Mouse (Mus musculus): Measurements from ENCODE around the gene Luc7l2. TPM values are rescaled to one million over a fixed set of nuclear protein-coding genes. Genes with fewer than 3 reads are reported as not detected.

The Luc7l2 gene
- total RNA-seq, 2 experiments from 2014 or later: 143 to 159 TPM

DNA sequence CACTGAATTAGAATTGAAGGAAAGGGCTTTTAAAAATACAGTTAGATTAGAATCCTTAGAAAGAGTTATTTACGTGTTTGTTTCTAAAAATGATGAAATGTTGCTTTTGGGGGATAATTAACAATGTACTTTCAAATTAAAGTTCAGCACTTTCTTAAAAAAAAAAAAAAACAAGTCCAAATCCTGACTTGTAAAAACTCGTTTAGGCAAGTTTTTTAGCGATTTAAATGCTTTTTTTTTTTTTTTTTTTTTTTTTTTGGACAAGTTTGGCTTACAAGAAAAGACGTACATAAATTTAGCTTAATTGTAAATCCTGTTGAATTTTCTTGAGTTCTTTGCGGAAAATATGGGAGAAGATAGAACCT is 1.5 kb downstream of the Luc7l2 start:
- ATAC-seq (ENCODE audit: poor library complexity, severe bottlenecking): no peak

- no peak for ATAC-seq (ENCODE audit: poor library complexity, severe bottlenecking)
These were observed 25.0 kb downstream of the Luc7l2 start for GRCm38 (mm10) chr6:38576096-38576495.

- ATAC-seq (ENCODE audit: poor library complexity, severe bottlenecking): no peak
These were observed 29.2 kb downstream of the Luc7l2 start for GRCm38 (mm10) chr6:38580112-38580857.

GRCm38 (mm10) chr6:38581711-38582110 is 30.6 kb downstream of the Luc7l2 start:
- no peak for ATAC-seq (ENCODE audit: poor library complexity, severe bottlenecking)

GRCm38 (mm10) chr6:38597481-38597880 is 46.3 kb downstream of the Luc7l2 start:
- no peak for ATAC-seq (ENCODE audit: poor library complexity, severe bottlenecking)

DNA sequence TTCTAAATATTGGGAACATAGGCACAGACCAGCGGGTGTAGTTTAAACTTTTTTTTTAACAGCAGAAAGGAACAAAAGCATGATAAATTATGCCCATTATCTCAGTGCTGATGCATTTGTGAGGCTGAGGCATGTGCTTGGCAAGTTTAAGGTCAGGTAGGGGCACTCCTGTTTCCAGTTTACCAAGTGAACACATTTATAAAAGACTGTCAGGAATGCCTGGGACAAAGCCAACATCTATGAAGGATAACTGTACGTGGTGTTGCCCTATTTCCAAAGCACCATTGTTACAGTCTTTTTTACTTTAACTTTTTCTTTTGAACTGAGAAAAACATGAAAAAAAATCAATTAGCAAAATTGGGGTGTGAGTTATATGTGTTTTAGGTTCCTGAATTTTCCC is 58.8 kb downstream of the Luc7l2 start:
- ATAC-seq (ENCODE audit: poor library complexity, severe bottlenecking): no peak

GRCm38 (mm10) chr6:38622406-38622805 is 71.3 kb downstream of the Luc7l2 start:
- ATAC-seq (ENCODE audit: poor library complexity, severe bottlenecking): no peak

DNA sequence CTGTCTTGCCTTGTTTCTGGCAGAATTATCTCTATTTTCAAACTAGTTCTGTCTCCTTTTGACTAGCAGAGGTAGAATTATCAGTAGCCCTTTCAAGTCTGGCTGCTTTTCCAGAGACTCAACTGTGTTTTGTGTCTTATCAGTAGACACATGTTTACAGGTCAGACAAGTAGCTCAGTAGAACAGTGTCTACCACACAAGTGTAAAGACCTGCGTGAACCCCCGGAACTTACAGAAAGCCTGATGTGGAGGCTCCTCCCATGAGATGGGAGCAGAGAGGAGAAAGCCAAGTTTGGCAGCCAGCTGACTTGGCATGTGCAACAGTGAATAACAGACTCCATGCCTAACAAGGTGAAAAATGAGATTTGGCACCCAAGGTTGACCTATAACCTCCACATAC is 72.3 kb downstream of the Luc7l2 start:
- no peak for ATAC-seq (ENCODE audit: poor library complexity, severe bottlenecking)

DNA sequence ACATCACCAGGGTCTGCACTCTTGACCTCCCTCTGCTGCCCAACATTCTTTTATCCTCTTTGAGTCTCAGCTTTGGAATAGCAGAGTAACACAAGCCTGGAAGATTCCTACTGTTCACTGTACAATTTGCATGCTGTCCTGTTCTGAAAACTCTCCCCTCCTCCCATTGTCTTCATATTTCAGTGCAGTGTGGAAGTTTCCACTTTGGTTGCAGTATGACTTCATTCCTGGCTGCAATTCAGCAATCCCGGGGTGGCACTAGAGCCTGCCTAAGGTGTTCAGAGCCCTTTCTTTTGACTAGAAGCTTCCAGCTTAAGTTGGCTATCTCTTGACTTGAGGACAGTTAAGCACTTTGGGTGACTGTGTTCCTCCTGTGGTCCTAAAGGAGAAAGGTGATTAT is 73.3 kb downstream of the Luc7l2 start:
- no peak for ATAC-seq (ENCODE audit: poor library complexity, severe bottlenecking)

- no peak for ATAC-seq (ENCODE audit: poor library complexity, severe bottlenecking)
These were observed 75.0 kb downstream of the Luc7l2 start for GRCm38 (mm10) chr6:38626086-38626485.

DNA sequence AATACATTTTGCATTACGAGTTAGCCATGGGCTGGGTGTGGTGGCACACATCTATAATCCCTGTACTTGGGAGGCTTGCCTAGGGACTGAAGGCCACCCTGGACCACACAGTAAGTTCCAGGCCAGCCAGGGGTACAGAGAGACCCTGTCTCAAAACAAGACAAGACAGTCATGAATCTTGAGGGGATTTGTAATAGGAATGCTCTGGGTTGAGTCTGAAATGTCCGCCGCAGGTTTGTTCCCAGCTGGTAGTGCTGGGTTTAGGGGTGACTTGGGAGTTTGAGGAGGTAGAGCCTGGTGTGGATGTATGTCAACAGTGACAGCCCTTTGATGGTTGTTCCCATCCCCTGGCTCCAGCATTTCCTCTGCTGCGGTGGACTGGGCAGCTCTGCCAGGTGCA is 75.9 kb downstream of the Luc7l2 start:
- ATAC-seq (ENCODE audit: poor library complexity, severe bottlenecking): no peak

- ATAC-seq (ENCODE audit: poor library complexity, severe bottlenecking): no peak
These were observed 76.4 kb downstream of the Luc7l2 start for GRCm38 (mm10) chr6:38627486-38627885.

GRCm38 (mm10) chr6:38629556-38629955 is 78.4 kb downstream of the Luc7l2 start:
- ATAC-seq (ENCODE audit: poor library complexity, severe bottlenecking): no peak

DNA sequence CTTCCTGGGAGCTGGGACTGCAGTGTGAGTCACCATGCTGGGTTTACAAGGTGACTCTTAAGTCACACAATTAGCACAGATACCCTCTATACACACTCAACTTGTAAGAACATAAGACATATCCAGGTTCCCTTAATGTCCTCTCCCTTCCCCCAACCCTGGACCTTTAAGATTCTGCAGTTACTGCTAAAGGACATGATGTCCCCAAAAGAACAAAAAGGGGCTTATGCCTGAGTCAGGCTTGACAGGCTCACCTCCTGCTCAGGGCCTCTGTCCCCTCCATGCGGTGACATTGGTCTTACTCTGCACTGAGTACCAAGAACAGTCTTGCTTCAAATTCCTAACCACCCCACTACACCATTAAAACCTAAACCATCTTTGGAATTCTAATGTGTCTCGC is 81.7 kb downstream of the Luc7l2 start:
- ATAC-seq (ENCODE audit: poor library complexity, severe bottlenecking): no peak

DNA sequence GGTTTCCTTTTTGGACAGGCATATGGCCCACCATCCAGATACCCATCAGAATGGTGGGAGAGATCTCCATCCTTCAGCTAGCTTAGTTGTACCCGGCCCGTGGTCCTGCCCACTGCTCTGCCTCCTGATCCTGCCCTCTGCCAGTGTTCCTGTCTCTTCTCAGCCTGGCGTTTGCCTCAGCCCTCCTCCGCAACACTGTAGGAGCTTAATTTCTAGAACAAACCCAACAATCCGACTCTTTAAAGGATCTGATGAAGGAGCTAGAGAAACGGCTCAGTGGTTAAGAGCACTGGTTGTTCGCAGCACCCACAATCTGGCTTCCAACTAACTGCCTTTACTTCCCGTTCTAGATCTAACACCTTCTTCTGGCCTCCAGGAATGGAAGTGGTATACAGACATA is 83.3 kb downstream of the Luc7l2 start:
- no peak for ATAC-seq (ENCODE audit: poor library complexity, severe bottlenecking)

GRCm38 (mm10) chr6:38635941-38636851 is 85.1 kb downstream of the Luc7l2 start:
- 0 out of 2 replicates have a peak, but pooled peaks have one; percentile 20 for ATAC-seq (ENCODE audit: poor library complexity, severe bottlenecking)

- peak; percentile 33; the same call in 1 of the 2 replicates for ATAC-seq (ENCODE audit: poor library complexity, severe bottlenecking)
These were observed 85.9 kb downstream of the Luc7l2 start, which contains the start of gene Klrg2 for GRCm38 (mm10) chr6:38636852-38637618. Gene Klrg2, minus strand, starts transcription at chr6:38637242.

- no peak for ATAC-seq (ENCODE audit: poor library complexity, severe bottlenecking)
These were observed 89.3 kb downstream of the Luc7l2 start for GRCm38 (mm10) chr6:38640401-38640800.

DNA sequence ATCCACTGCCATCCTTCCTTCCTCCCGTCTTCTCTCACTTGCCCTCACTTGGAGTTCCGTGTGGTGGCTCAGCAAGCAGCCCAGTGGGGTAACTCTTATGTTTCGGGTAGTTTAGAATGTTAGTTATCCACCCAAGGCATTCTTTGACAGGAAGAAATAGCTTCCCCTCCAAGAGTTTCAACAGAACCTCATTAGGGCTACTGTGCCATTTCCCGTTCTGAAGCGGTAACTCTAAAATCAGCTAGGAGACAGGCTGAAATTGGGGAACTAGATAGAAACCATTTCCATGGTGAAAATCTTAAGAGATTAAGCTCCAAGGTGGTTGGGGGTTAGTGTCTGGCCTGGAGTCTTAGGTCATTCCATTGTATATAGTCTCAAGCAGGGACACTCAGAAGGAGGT is 90.1 kb downstream of the Luc7l2 start:
- ATAC-seq (ENCODE audit: poor library complexity, severe bottlenecking): peak; percentile 61

DNA sequence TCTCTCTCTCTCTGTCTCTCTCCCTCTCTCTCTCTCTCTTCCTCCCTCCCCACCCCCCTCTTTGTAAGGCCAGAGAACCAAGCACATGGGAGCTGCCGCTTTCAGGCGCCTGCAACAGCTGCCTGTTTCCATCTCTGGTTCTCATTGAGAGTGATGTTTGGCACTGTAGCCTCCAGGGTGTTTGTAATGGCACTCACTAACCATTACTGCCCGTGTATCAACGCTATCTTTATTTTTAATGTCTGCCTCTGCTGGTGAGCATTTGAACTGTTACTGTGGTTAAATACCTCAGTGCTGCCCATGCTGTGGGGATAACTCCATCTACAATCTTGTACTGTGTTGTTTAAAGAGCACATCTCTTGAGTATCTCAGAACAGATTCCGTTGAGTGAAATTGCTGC is 90.5 kb downstream of the Luc7l2 start:
- peak; percentile 25 for ATAC-seq (ENCODE audit: poor library complexity, severe bottlenecking)

GRCm38 (mm10) chr6:38642593-38642992 is 91.5 kb downstream of the Luc7l2 start:
- ATAC-seq (ENCODE audit: poor library complexity, severe bottlenecking): no peak

Measured in megakaryocyte, adult 5-6 weeks (primary cell).